Mouse (Mus musculus): ENCODE measurements at regions not wholly inside any gene's neighbourhood (a gene's known extent, or its start where the extent isn't known, plus 50 kb on each side); places are given as distances from the start of the nearest gene placed in this dataset.

DNA sequence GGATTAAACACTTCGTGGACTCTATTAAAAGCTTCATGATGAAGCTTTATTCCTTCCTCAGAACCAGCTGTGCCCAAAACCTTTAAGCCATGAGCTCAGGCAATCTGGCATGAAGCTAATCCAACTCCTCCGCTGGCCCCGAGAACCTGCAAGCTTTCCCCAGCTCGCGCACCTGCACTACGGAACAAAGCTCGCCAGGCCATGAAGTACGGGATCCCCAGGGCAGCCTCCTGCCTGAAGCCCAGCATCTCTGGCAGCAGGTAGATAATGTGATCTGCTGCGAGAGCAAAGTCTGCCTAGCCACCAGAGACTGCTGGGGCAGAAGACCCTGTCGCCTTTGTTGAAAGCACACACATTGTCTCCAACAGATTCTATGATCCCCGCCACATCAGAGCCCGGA lies 108.9 kb downstream of the Gm9376 start:
- no peak overlapping the region for H3K4me2 ChIP-seq (ENCODE audit: insufficient read depth, low read depth, poor library complexity, severe bottlenecking)
- H3K9me3 ChIP-seq (replicated peaks; ENCODE audit: low read length): no peaks in the 10 kb centered on the region
- no peak for DNase-seq (ENCODE audit: extremely low read depth)
- TF ChIP-seq UBTF (IDR thresholded peaks at IDR 0.05; ENCODE audit: low read depth, low read length) (no peak), JUND (conservative IDR thresholded peaks at IDR 0.05; ENCODE audit: low read depth, low read length) (no peak), SMC3 (IDR thresholded peaks at IDR 0.05; ENCODE audit: low read depth, low read length) (no peak), IRF4 (IDR thresholded peaks at IDR 0.05; ENCODE audit: low read depth, low read length) (no peak), MAZ (IDR thresholded peaks at IDR 0.05; ENCODE audit: low read depth, low read length) (no peak), MYC (IDR thresholded peaks at IDR 0.05; ENCODE audit: low read depth, low read length) (no peak), ZMIZ1 (IDR thresholded peaks at IDR 0.05; ENCODE audit: low read depth, low read length) (no peak), ETS1 (conservative IDR thresholded peaks at IDR 0.05; ENCODE audit: low read depth, low read length) (no peak), JUN (IDR thresholded peaks at IDR 0.05; ENCODE audit: insufficient read depth, low read depth, low read length) (no peak), ZC3H11A (IDR thresholded peaks at IDR 0.05; ENCODE audit: low read depth, low read length) (no peak), PAX5 (IDR thresholded peaks at IDR 0.05; ENCODE audit: low read length) (no peak), MAX (IDR thresholded peaks at IDR 0.05; ENCODE audit: low read length) (no peak), USF1 (IDR thresholded peaks at IDR 0.05; ENCODE audit: low read depth, low read length) (no peak), ELF1 (IDR thresholded peaks at IDR 0.05; ENCODE audit: low read depth, low read length) (no peak)
- in situ Hi-C loops (cut with MboI; ENCODE audit: low pct_ligation_motif_present, low pct_unique_long_range_greater_than_20kb, low sequenced_read_pairs): no loop called here
- dilution Hi-C loops (cut with MboI; ENCODE audit: extremely low pct_ligation_motif_present, extremely low pct_unique_long_range_greater_than_20kb, low sequenced_read_pairs): no loop called here
- no peak overlapping the region for H3K27ac ChIP-seq (ENCODE audit: insufficient read depth, low read depth)
- peaks cover 3 to 9% of the 10 kb centered on the region in 2 experiments; a peak in 3 of 4 replicates for H3K4me1 ChIP-seq (ENCODE audit: control insufficient read depth in 1 of 2, insufficient read depth in 2 of 2)
- H3K36me3 ChIP-seq (replicated peaks in 1 of 2; ENCODE audit: control insufficient read depth in 1 of 2, insufficient read depth in 1 of 2, low read length in 1 of 2): no peaks in the 10 kb centered on the region
- no peak overlapping the region for H3K4me3 ChIP-seq (replicated peaks in 1 of 3; ENCODE audit: low read depth in 2 of 3, low read length in 2 of 3, poor library complexity in 1 of 3)
- no peaks in the 10 kb centered on the region for H3K27me3 ChIP-seq (replicated peaks)
- H3K9ac ChIP-seq (ENCODE audit: insufficient read depth, low read depth): no peak overlapping the region
- H3K79me2 ChIP-seq (replicated peaks; ENCODE audit: control insufficient read depth, extremely low read depth, insufficient read depth, poor library complexity, severe bottlenecking): no peaks in the 10 kb centered on the region

DNA sequence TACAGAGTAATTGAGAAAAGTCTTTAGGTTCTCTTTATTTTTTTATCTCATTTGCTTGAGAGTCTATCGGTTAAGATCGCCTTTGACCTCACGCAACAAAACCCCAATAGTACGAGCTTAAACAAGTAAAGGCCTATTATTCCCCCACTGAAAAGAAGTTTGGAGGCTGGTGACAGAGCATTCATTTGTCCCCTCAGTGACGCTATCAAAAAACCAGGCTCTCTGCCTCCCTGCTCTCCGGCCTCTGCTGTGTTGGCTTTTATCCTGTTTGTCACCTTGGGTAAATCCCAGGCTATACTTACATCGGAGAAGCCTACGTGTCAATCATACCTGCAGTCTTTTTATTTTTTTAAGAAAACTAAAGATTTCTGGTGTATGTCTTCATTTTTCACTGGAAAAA lies 112.9 kb downstream of the Gm9376 start:
- no peak overlapping the region for H3K4me2 ChIP-seq (ENCODE audit: insufficient read depth, low read depth, poor library complexity, severe bottlenecking)
- no peaks in the 10 kb centered on the region for H3K27me3 ChIP-seq (replicated peaks)
- TF ChIP-seq E2F4 (IDR thresholded peaks at IDR 0.05; ENCODE audit: insufficient replicate concordance, low read depth, low read length) (no peak), KAT2A (IDR thresholded peaks at IDR 0.05; ENCODE audit: insufficient replicate concordance, low read length) (no peak), MXI1 (IDR thresholded peaks at IDR 0.05; ENCODE audit: low read depth, low read length) (no peak), BHLHE40 (IDR thresholded peaks at IDR 0.05; ENCODE audit: low read depth, low read length) (no peak), JUND (conservative IDR thresholded peaks at IDR 0.05; ENCODE audit: low read depth, low read length) (no peak), MEF2A (IDR thresholded peaks at IDR 0.05; ENCODE audit: borderline replicate concordance, low read depth, low read length) (no peak), UBTF (IDR thresholded peaks at IDR 0.05; ENCODE audit: low read depth, low read length) (no peak), GABPA (IDR thresholded peaks at IDR 0.05; ENCODE audit: insufficient replicate concordance, low read depth, low read length) (no peak), JUN (IDR thresholded peaks at IDR 0.05; ENCODE audit: insufficient read depth, low read depth, low read length) (no peak), ELF1 (IDR thresholded peaks at IDR 0.05; ENCODE audit: low read depth, low read length) (no peak), CHD1 (IDR thresholded peaks at IDR 0.05; ENCODE audit: low read depth, low read length) (no peak), POLR2A (IDR thresholded peaks at IDR 0.05; ENCODE audit: low read depth, low read length) (no peak), USF2 (conservative IDR thresholded peaks at IDR 0.05; ENCODE audit: low read depth, low read length) (no peak)
- dilution Hi-C loops (cut with MboI; ENCODE audit: extremely low pct_ligation_motif_present, extremely low pct_unique_long_range_greater_than_20kb, low sequenced_read_pairs) (no loop called here), in situ Hi-C loops (cut with MboI; ENCODE audit: low pct_ligation_motif_present, low pct_unique_long_range_greater_than_20kb, low sequenced_read_pairs) (no loop called here)
- no peaks in the 10 kb centered on the region for H3K79me2 ChIP-seq (replicated peaks; ENCODE audit: control insufficient read depth, extremely low read depth, insufficient read depth, poor library complexity, severe bottlenecking)
- DNase-seq (ENCODE audit: extremely low read depth): no peak
- no peak overlapping the region for H3K27ac ChIP-seq (ENCODE audit: insufficient read depth, low read depth)
- no peak overlapping the region for H3K4me3 ChIP-seq (replicated peaks in 1 of 3; ENCODE audit: low read depth in 2 of 3, low read length in 2 of 3, poor library complexity in 1 of 3)
- H3K4me1 ChIP-seq (ENCODE audit: control insufficient read depth in 1 of 2, insufficient read depth in 2 of 2): no peaks in the 10 kb centered on the region
- no peaks in the 10 kb centered on the region for H3K9me3 ChIP-seq (replicated peaks; ENCODE audit: low read length)
- no peak overlapping the region for H3K9ac ChIP-seq (ENCODE audit: insufficient read depth, low read depth)
- H3K36me3 ChIP-seq (replicated peaks in 1 of 2; ENCODE audit: control insufficient read depth in 1 of 2, insufficient read depth in 1 of 2, low read length in 1 of 2): no peaks in the 10 kb centered on the region
